Mouse (Mus musculus) cerebral cortex, adult 2 months (tissue): ENCODE results near the gene Klk1b4.

Source experiments
- WGBS: fragments of 180-500 bp; shearing (Covaris S2); methylation state at CpG from one replicate; pipeline ENCODE4 v1.1.7; 2018; 5-methylcytosine and 5-hydroxymethylcytosine counted together

Klk1b4 gene

GRCm38 (mm10) chr7:44253023-44253616 lies 45.9 kb downstream of the Klk1b4 start:
- 63% methylated on average over 15 of the region's 15 CpGs for WGBS

GRCm38 (mm10) chr7:44254930-44255329 lies 47.7 kb downstream of the Klk1b4 start:
- WGBS, result 76% methylated on average over 6 of the region's 6 CpGs

- 86% methylated on average over 4 of the region's 4 CpGs for WGBS
Measured at GRCm38 (mm10) chr7:44257278-44257677, 50.0 kb downstream of the Klk1b4 start, which contains the start of gene Acp4. Gene Acp4, minus strand, starts transcription at chr7:44257378.

- WGBS, result 79% methylated on average over 6 of the region's 6 CpGs
Measured at GRCm38 (mm10) chr7:44260410-44260809, 53.2 kb downstream of the Klk1b4 start.

- 54% methylated on average over 5 of the region's 5 CpGs for WGBS
Measured at GRCm38 (mm10) chr7:44261147-44261546, 53.9 kb downstream of the Klk1b4 start, which contains the start of gene Gm15517. Gene Gm15517, plus strand, starts transcription at chr7:44261447.
